Mouse (Mus musculus): ENCODE data around the gene Arl8b. TPM values are rescaled to one million over a fixed set of nuclear protein-coding genes. Genes with fewer than 3 reads are reported as not detected.

Arl8b gene
- total RNA-seq (2014; rRNA removed) = 70.3 and 75.9 TPM in 2 replicates
- polyA plus RNA-seq (2015; fragmentation: Nextera tagmentation; extraction: Ambion mirVana) = 88.4 and 97.6 TPM in 2 replicates

DNA sequence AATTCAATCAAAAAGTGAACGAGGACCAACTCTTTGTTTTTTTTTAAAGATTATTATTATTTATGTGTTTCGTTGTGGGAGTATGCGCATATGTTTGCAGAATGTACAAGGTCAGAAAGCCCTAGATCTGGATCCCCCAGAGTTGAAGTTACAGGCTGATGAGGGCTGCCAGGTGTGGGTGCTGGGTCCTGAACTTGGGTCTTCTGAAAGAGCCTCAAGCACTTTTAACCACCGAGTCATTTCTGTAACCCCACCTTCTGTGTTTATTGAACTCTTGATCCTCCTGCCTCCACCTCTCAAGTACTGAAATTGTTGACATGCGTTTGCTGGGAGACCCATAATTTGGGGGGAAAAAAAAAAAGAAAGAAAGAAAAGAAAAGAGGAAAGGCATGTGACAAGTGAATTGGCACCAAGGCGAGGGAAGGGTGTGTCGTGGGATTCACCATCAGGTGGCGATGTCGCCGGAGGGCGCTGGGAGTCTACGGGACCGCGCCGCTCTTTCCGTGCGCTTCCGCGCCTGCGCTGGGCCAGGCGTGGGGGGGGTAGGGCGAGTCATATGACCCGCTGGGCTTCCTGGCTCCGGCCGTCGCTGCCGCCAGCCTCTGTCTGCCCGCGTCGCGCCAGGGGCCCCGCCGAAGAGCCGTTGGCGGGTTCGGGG, at the start of gene Arl8b:
Arl8b (plus strand) TSS at position 574 of the 658 bp plus-strand sequence.
- H3K27ac ChIP-seq (ENCODE audit: low read depth, low read length) = peak within 1 kb of the TSS; percentile 91
- peak within 1 kb of the TSS; percentile 98 for H3K9ac ChIP-seq
- H3K4me3 ChIP-seq (ENCODE audit: low read depth, low read length) = peak within 1 kb of the TSS; percentile 100
- no peaks in the 10 kb centered on the region for H3K9me3 ChIP-seq (ENCODE audit: low read length)
- peak within 1 kb of the TSS; percentile 63 for H3K4me2 ChIP-seq (ENCODE audit: low read depth)
- peak; percentile 95 for TF ChIP-seq CTCF (IDR thresholded peaks at IDR 0.05; ENCODE audit: low read depth)
- H3K27me3 ChIP-seq (ENCODE audit: insufficient read depth, low read length) = no peaks in the 10 kb centered on the region
- ATAC-seq (peak; percentile 99), DNase-seq (peak; percentile 98)
- 12% methylated on average over 36 of the region's 36 CpGs for WGBS
- H3K36me3 ChIP-seq (ENCODE audit: insufficient read depth) = no peaks in the 10 kb centered on the region
- H3K4me1 ChIP-seq (ENCODE audit: insufficient read depth) = peaks cover 11% of the 10 kb centered on the region

DNA sequence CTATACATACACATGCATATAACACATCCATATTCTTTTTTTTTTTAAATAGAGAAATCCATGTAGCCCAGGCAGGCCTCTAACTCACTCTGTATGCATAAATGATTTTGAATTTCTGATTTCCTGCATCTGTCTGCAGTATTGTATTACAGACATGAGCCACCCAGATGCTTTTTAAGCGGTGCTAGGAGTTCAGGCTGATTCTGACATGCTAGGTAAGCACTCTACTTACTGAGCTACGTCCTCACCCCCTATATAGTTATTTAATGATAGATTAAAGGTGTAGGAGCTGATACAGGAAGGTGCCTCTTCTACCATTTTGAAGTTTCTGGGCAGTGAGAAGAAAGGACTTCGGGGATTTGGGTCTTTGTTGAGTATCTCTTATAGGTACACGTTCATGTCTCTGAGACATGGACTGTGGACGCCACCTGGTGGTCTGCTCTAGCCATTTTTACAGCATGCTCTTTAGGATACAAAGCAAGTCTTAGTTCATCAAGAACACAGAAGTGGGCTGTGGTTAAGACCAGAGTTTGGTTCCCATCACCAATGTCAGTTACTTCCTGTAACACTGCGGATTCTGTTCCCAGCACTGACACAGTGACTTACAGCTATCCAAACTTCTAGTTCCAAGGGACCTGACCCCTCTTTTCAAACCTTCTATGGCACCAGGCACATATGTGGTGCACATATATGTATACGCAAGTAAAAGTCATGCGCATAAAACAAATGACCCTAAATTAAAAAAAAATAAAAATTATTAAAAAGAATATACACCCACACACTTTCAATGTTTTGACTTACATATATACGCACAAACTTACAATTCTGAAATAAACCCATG, 46.8 kb upstream of the Arl8b start:
- Histone ChIP-seq H3K9me3 (ENCODE audit: low read length) (no peaks in the 10 kb centered on the region), H3K36me3 (ENCODE audit: insufficient read depth) (no peaks in the 10 kb centered on the region), H3K27me3 (ENCODE audit: insufficient read depth, low read length) (no peaks in the 10 kb centered on the region), H3K4me1 (ENCODE audit: insufficient read depth) (no peaks in the 10 kb centered on the region), H3K9ac (no peak overlapping the region), H3K4me3 (ENCODE audit: low read depth, low read length) (no peak overlapping the region), H3K27ac (ENCODE audit: low read depth, low read length) (no peak overlapping the region), H3K4me2 (ENCODE audit: low read depth) (no peak overlapping the region)
- ATAC-seq (peak; percentile 85), DNase-seq (peak; percentile 88)
- 51% methylated on average over 9 of the region's 9 CpGs for WGBS
- peak; percentile 86 for TF ChIP-seq CTCF (IDR thresholded peaks at IDR 0.05; ENCODE audit: low read depth)

DNA sequence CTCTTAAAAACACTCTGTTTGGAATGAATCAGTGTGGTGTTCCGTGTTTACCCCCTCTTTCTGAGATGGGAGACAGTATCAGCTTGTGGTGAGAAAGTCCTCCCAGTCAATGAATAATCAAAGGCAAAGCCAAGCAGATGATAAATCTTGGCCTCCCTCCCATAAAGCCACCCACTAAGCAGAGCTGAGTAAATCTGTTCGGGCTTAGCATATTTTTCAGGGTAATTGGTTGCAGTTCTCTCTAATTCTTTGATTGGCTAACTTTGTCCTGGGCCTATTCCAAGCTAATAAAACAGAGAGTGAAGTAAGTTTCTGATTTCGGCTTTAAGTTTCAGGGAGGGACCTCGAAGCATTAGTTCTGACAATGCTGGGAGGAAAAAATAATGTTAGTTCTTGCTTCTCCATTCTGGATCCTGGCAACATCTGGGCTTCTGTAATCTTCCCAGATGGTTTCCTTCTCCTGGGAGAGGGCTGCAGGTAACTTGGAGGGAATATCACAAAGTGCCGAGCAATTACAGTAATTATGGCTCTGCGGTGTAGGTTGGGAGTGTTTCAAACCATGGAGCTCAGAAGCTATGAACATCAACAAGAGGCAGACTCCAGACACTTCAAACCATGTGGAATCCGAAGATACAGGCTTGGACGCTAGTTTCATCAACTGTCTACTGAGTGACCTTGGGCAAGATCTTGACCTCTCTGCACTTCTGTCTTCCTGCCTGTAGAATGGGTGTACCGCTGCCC, 44.3 kb upstream of the Arl8b start:
- no peak overlapping the region for H3K4me2 ChIP-seq (ENCODE audit: low read depth)
- H3K4me1 ChIP-seq (ENCODE audit: insufficient read depth) = no peaks in the 10 kb centered on the region
- peak; percentile 77 for DNase-seq
- no peak overlapping the region for H3K4me3 ChIP-seq (ENCODE audit: low read depth, low read length)
- no peaks in the 10 kb centered on the region for H3K36me3 ChIP-seq (ENCODE audit: insufficient read depth)
- H3K9me3 ChIP-seq (ENCODE audit: low read length) = no peaks in the 10 kb centered on the region
- H3K27ac ChIP-seq (ENCODE audit: low read depth, low read length) = no peak overlapping the region
- 55% methylated on average over 9 of the region's 9 CpGs for WGBS
- no peaks in the 10 kb centered on the region for H3K27me3 ChIP-seq (ENCODE audit: insufficient read depth, low read length)
- no peak for TF ChIP-seq CTCF (IDR thresholded peaks at IDR 0.05; ENCODE audit: low read depth)
- no peak overlapping the region for H3K9ac ChIP-seq
- ATAC-seq = peak; percentile 87

DNA sequence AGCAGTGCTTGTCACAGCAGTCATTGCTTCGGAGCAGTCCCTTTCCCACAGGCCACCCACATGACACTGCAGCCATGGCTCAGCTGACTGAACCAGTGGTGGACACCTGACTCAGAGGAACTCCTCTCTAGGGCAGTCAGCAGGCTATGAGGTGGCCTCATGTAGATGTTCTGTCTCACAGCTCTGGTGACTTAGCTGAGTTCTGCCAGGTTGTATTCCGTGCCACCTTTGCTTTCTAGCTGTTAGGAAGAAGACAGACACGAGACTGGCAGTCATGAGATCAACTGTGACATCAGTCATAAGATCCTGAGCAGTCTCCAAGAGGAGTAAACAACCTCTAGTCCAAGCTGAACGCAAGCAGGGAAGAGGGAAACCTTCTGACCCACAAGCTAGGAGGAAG, 42.3 kb upstream of the Arl8b start:
- 78% methylated on average over 4 of the region's 4 CpGs for WGBS
- H3K4me2 ChIP-seq (ENCODE audit: low read depth) = no peak overlapping the region
- no peak for DNase-seq
- H3K9ac ChIP-seq = no peak overlapping the region
- no peak overlapping the region for H3K27ac ChIP-seq (ENCODE audit: low read depth, low read length)
- H3K4me1 ChIP-seq (ENCODE audit: insufficient read depth) = no peaks in the 10 kb centered on the region
- no peaks in the 10 kb centered on the region for H3K9me3 ChIP-seq (ENCODE audit: low read length)
- TF ChIP-seq CTCF (IDR thresholded peaks at IDR 0.05; ENCODE audit: low read depth) = no peak
- no peaks in the 10 kb centered on the region for H3K27me3 ChIP-seq (ENCODE audit: insufficient read depth, low read length)
- no peak overlapping the region for H3K4me3 ChIP-seq (ENCODE audit: low read depth, low read length)
- no peak for ATAC-seq
- no peaks in the 10 kb centered on the region for H3K36me3 ChIP-seq (ENCODE audit: insufficient read depth)

DNA sequence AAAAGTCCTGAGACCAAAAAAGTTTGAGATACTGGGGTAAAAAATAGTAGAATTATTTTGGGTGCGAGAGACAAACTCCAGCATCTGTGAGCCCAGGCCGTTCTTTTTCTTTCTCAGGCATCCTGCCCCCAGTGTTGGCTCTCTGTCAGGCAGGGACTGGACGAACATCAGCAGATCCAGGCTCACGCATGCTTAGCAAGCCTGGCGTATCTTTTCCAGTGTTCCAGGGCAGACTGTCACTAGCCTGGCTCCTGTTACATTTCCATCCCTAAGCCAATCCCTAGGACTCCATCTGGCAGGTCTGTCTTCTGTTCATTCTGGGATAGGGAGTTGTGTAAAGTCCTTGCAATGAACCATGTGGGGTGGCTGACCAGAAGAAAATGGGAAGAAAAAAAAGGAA, 39.2 kb upstream of the Arl8b start:
- ATAC-seq (peak; percentile 58), DNase-seq (peak; percentile 3)
- H3K4me3 ChIP-seq (ENCODE audit: low read depth, low read length) = no peak overlapping the region
- no peak overlapping the region for H3K4me2 ChIP-seq (ENCODE audit: low read depth)
- no peak overlapping the region for H3K9ac ChIP-seq
- no peaks in the 10 kb centered on the region for H3K4me1 ChIP-seq (ENCODE audit: insufficient read depth)
- H3K36me3 ChIP-seq (ENCODE audit: insufficient read depth) = no peaks in the 10 kb centered on the region
- no peaks in the 10 kb centered on the region for H3K27me3 ChIP-seq (ENCODE audit: insufficient read depth, low read length)
- no peaks in the 10 kb centered on the region for H3K9me3 ChIP-seq (ENCODE audit: low read length)
- no peak overlapping the region for H3K27ac ChIP-seq (ENCODE audit: low read depth, low read length)
- whole genome bisulfite sequencing = 76% methylated on average over 5 of the region's 5 CpGs
- no peak for TF ChIP-seq CTCF (IDR thresholded peaks at IDR 0.05; ENCODE audit: low read depth)

DNA sequence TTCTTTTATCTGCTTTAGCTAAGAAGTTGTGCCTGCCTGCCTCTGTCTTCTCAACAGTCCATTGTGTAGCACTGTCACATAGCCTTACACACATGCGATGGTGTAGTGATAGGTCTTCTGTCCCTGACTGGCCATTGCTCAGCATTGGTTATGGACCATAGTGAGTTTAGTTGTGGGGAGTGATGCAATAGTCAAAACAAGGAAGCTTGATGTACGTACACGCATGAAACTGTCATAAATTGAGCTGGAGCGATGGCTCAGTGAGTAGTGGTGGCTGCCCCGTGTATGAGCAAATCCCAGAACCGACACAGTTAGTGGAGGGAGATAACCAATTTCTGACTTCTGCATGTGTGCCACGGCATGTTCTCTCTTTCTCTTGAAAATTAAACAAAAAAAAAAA, 31.6 kb upstream of the Arl8b start:
- no peaks in the 10 kb centered on the region for H3K9me3 ChIP-seq (ENCODE audit: low read length)
- 91% methylated on average over 7 of the region's 7 CpGs for WGBS
- H3K27me3 ChIP-seq (ENCODE audit: insufficient read depth, low read length) = no peaks in the 10 kb centered on the region
- H3K4me3 ChIP-seq (ENCODE audit: low read depth, low read length) = no peak overlapping the region
- DNase-seq (no peak), ATAC-seq (no peak)
- H3K9ac ChIP-seq = no peak overlapping the region
- TF ChIP-seq CTCF (IDR thresholded peaks at IDR 0.05; ENCODE audit: low read depth) = no peak
- H3K36me3 ChIP-seq (ENCODE audit: insufficient read depth) = no peaks in the 10 kb centered on the region
- H3K4me2 ChIP-seq (ENCODE audit: low read depth) = no peak overlapping the region
- H3K27ac ChIP-seq (ENCODE audit: low read depth, low read length) = no peak overlapping the region
- H3K4me1 ChIP-seq (ENCODE audit: insufficient read depth) = no peaks in the 10 kb centered on the region
